Mouse (Mus musculus): ENCODE measurements around the gene Ubap1l.

DNA sequence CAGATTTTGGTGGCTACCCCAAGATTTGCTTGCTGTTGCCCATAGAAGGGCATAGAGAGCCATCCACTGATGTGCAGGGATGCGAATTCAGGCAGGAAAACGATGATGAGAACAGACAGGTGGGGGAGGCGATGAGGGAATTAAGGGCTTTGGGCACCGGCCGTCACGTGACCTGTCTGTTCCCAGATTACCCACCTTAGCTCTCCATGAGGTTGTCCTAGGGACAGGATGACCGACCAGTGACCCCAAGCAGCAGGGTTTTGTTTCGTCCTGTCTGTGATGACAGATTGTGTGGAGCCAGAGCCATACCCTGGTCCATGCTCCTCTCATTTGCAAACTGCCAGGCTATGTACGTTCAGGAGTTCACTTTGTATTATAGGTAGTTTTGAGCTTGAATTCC, 2.8 kb downstream of the Ubap1l start:
- TF ChIP-seq TAL1 (IDR thresholded peaks at IDR 0.05; ENCODE audit: low read length): no peak
- no peak for TF ChIP-seq GATA1 (IDR thresholded peaks at IDR 0.05; ENCODE audit: low read length)

Measured in erythroblast, embryonic 14.5 days (primary cell).